Mouse (Mus musculus): ENCODE results near the gene Alpk1.

- TF ChIP-seq CTCF (IDR thresholded peaks at IDR 0.05; ENCODE audit: borderline replicate concordance, insufficient read depth, low read depth, low read length) = no peak
- no peak for TF ChIP-seq POLR2A (IDR thresholded peaks at IDR 0.05; ENCODE audit: borderline replicate concordance, insufficient read depth, low read length)
Measured at GRCm38 (mm10) chr3:127780021-127780644, at the start of gene Alpk1.
